Mouse (Mus musculus) midbrain, embryonic 10.5 days (tissue): Measurements from ENCODE around the gene Ttc37. TPM values are rescaled to one million over a fixed set of nuclear protein-coding genes. Genes with fewer than 3 reads are reported as not detected.

Experiments
- DNase-seq: peaks from one replicate; pipeline ENCODE4 v3.0.0-alpha.2; 2017; ENCODE audit warnings: low spot score
- H3K27ac ChIP-seq: fragments of 300-500 bp; sonication (generic); replicated peaks from 2 replicates; pipeline ENCODE4 v1.5.1; 2016; ENCODE audit warnings: mild to moderate bottlenecking
- H3K27me3 ChIP-seq: fragments of 300-500 bp; sonication (generic); 2 replicates; pipeline ENCODE4 v1.6.1; 2016; ENCODE audit warnings: low read depth, mild to moderate bottlenecking; ENCODE audit not compliant: poor library complexity, severe bottlenecking
- H3K36me3 ChIP-seq: fragments of 300-500 bp; sonication (generic); 2 replicates; pipeline ENCODE4 v1.6.1; 2016; ENCODE audit warnings: mild to moderate bottlenecking, moderate library complexity
- H3K4me1 ChIP-seq: fragments of 300-500 bp; sonication (generic); 2 replicates; pipeline ENCODE4 v1.6.1; 2016
- H3K4me3 ChIP-seq: fragments of 300-500 bp; sonication (generic); 2 replicates; pipeline ENCODE4 v1.5.1; 2016; ENCODE audit warnings: mild to moderate bottlenecking, moderate library complexity
- H3K9me3 ChIP-seq: fragments of 300-500 bp; sonication (generic); replicated peaks from 2 replicates; pipeline ENCODE4 v1.6.1; 2016; ENCODE audit warnings: mild to moderate bottlenecking
- WGBS: fragments of 180-500 bp; shearing (Covaris S2); methylation state at CpG from one replicate; pipeline ENCODE4 v1.1.7; 2016; 5-methylcytosine and 5-hydroxymethylcytosine counted together
- polyA plus RNA-seq: library from polyadenylated mRNA; unstranded; fragments of >200 nt; fragmentation: Nextera tagmentation; extraction: Ambion mirVana; gene quantifications from 2 replicates; pipeline ENCODE4 v1.2.1, GENCODE M21; 2016

Ttc37 gene
- polyA plus RNA-seq, 1 experiment from 2014 or later: 11.9 TPM

- Histone ChIP-seq H3K9me3 (no peaks in the 10 kb centered on the region), H3K27me3 (no peaks in the 10 kb centered on the region), H3K4me1 (no peaks in the 10 kb centered on the region), H3K36me3 (peaks cover 44% of the 10 kb centered on the region), H3K4me3 (no peak overlapping the region), H3K27ac (no peak overlapping the region)
- WGBS: 90% methylated on average over 3 of the region's 3 CpGs
- DNase-seq: no peak
Observed at GRCm38 (mm10) chr13:76189190-76189589, 90.7 kb downstream of the Ttc37 start.

DNA sequence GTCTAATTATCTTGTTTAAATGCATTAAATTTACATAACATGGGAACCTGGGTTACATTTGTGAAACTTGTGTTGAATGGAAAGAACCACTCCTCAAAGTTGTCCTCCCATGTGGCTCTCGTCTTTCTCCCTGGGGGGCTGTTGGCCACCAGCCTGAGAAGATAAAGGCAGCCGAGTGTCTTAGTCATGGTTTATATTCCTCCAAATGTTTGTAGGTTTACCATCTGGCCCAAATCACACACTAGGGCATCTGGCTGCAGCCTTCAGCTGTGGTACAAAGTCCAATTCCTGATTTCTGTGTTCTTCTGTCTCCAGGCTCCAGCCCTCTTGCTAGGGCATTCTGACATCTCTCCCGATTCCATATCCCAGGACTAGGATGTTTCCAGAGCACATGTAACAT, 91.7 kb downstream of the Ttc37 start:
- H3K4me3 ChIP-seq: no peak overlapping the region
- H3K9me3 ChIP-seq: no peaks in the 10 kb centered on the region
- DNase-seq: no peak
- no peaks in the 10 kb centered on the region for H3K4me1 ChIP-seq
- no peaks in the 10 kb centered on the region for H3K27me3 ChIP-seq
- no peak overlapping the region for H3K27ac ChIP-seq
- 93% methylated on average over 3 of the region's 3 CpGs for WGBS
- peaks cover 44% of the 10 kb centered on the region for H3K36me3 ChIP-seq

DNA sequence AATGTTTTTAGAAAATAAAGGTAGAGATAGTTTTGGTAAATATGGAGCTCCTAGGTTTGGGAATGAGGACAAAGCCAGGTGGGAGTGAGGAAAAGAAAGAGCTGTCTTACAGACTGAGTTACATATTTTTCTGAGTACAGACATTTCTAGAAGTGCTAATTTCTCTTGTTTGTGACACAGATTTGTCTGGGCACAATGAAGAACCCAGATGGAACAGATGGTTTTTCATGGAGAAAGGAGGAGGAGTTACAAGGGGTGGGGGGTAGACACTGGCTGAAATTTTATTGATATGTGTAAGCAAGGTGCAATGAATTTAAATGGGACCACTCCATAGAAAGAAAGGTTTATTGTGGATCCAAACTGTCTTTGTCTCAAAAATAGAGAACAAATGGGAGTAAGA, 96.4 kb downstream of the Ttc37 start:
- Histone ChIP-seq H3K4me1 (no peaks in the 10 kb centered on the region), H3K9me3 (no peaks in the 10 kb centered on the region), H3K27me3 (no peaks in the 10 kb centered on the region), H3K36me3 (peaks cover 39% of the 10 kb centered on the region), H3K4me3 (no peak overlapping the region), H3K27ac (no peak overlapping the region)
- no peak for DNase-seq

DNA sequence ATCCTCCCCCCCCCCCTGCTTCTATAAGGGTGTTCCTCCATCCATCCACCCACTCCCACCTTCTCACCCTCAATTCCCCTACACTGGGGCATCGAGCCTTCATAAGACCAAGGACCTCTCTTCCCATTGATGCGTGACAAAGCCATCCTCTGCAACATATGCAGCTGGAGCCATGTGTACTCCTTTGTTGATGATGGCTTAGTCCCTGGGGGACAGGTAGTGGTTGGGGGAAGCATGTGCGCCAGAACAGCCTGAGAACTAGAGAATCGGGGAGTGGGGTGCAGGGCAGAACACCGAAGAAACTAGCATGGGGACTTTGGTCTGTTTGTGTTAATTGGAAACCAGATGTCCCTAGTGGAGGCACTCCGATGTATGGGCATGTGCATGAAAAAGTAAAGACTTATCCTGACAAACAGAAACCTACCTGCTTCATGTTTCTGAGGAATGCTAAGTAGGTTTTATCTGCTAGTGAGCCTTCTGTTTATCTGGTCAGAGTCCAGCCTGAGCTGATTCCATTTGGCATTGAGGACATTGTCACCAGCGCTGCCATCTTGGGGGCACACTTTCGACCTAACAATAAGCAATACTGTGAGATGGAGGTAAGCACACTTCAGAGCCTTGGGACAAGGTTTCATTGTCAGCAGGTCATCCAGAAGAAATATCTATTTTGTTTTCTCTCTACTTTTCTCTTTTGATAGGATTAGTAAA, 97.1 kb downstream of the Ttc37 start:
- no peak for DNase-seq
- peaks cover 34% of the 10 kb centered on the region for H3K36me3 ChIP-seq
- no peak overlapping the region for H3K4me3 ChIP-seq
- H3K27me3 ChIP-seq: no peaks in the 10 kb centered on the region
- no peaks in the 10 kb centered on the region for H3K4me1 ChIP-seq
- no peaks in the 10 kb centered on the region for H3K9me3 ChIP-seq
- H3K27ac ChIP-seq: no peak overlapping the region
- 92% methylated on average over 8 of the region's 8 CpGs for WGBS

GRCm38 (mm10) chr13:76197297-76197848, 98.8 kb downstream of the Ttc37 start:
- DNase-seq: no peak
- H3K9me3 ChIP-seq: no peaks in the 10 kb centered on the region
- no peak overlapping the region for H3K4me3 ChIP-seq
- no peaks in the 10 kb centered on the region for H3K27me3 ChIP-seq
- no peaks in the 10 kb centered on the region for H3K4me1 ChIP-seq
- 91% methylated on average over 3 of the region's 3 CpGs for WGBS
- H3K27ac ChIP-seq: no peak overlapping the region
- H3K36me3 ChIP-seq: peaks cover 17% of the 10 kb centered on the region

- Histone ChIP-seq H3K9me3 (no peaks in the 10 kb centered on the region), H3K36me3 (peaks cover 10% of the 10 kb centered on the region; the same call in 1 of the 2 replicates), H3K27me3 (no peaks in the 10 kb centered on the region), H3K4me1 (no peaks in the 10 kb centered on the region), H3K4me3 (no peak overlapping the region), H3K27ac (no peak overlapping the region)
- DNase-seq: no peak
- 88% methylated on average over 4 of the region's 4 CpGs for WGBS
Observed at GRCm38 (mm10) chr13:76199943-76200342, 101.4 kb downstream of the Ttc37 start.

DNA sequence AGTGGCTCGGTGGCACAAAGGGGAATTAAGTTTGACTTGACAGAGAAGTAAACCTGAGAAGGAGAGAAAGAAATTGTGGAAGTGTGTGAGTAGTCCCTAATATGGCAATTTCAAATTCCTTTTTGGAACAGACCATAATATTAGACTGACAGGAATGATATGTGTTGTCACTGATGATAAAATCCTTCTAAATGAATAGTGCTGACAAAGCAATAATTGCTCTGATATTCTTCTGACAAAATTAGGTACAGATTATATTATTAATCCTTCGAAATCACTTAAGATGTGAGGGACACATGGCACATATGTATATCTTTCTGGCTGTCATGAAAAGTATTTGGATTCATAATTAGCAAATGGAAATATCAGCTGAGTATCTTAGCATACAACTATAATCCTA, 116.4 kb downstream of the Ttc37 start:
- Histone ChIP-seq H3K4me1 (no peaks in the 10 kb centered on the region), H3K36me3 (no peaks in the 10 kb centered on the region), H3K27ac (no peak overlapping the region), H3K27me3 (no peaks in the 10 kb centered on the region), H3K9me3 (no peaks in the 10 kb centered on the region), H3K4me3 (no peak overlapping the region)
- WGBS: 89% methylated on average over 2 of the region's 2 CpGs
- DNase-seq: no peak

DNA sequence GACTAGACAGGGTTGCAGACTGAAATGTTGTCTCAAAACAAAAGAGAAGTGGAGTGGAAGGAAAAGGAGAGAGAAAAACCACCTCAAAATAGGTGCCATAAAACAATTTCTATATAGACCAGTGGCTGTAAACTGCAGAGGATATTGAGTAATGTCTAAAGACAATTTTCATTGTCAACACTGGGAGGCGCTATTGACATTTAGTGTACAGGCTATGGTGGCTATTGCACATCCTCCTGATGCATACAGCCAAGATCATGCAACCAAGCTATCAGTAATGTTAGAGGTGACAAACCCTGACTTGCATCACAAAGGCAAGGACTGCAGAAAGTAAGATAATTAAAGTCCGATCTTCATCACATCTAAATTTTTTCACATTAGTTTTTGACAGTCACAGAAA, 116.9 kb downstream of the Ttc37 start:
- H3K36me3 ChIP-seq: no peaks in the 10 kb centered on the region
- no peak overlapping the region for H3K27ac ChIP-seq
- no peaks in the 10 kb centered on the region for H3K9me3 ChIP-seq
- H3K27me3 ChIP-seq: no peaks in the 10 kb centered on the region
- no peak for DNase-seq
- WGBS: 44% methylated on average over 2 of the region's 2 CpGs
- no peaks in the 10 kb centered on the region for H3K4me1 ChIP-seq
- H3K4me3 ChIP-seq: no peak overlapping the region

Other genes with a start within 250 kb of the Ttc37 start
- gene Rhobtb3, start 154.8 kb upstream of the Ttc37 start, polyA plus RNA-seq: 43.0 and 47.7 TPM in 2 replicates
- 0.43 and 0.52 TPM in 2 replicates for gene Spata9, start 131.6 kb upstream of the Ttc37 start, polyA plus RNA-seq
- 19.7 and 26.5 TPM in 2 replicates for gene Rfesd, start 80.0 kb upstream of the Ttc37 start, polyA plus RNA-seq
- gene Gpr150, start 41.7 kb upstream of the Ttc37 start, polyA plus RNA-seq: 0.55 and 0.60 TPM in 2 replicates
- 4.1 and 6.0 TPM in 2 replicates for gene Arsk, start 74 bp upstream of the Ttc37 start, polyA plus RNA-seq
- gene Fam81b, start 206.3 kb downstream of the Ttc37 start, polyA plus RNA-seq: 0.26 TPM in 1 of 2 replicates, not detected in the other